Mouse (Mus musculus): ENCODE results near the gene Medag.

The Medag gene

DNA sequence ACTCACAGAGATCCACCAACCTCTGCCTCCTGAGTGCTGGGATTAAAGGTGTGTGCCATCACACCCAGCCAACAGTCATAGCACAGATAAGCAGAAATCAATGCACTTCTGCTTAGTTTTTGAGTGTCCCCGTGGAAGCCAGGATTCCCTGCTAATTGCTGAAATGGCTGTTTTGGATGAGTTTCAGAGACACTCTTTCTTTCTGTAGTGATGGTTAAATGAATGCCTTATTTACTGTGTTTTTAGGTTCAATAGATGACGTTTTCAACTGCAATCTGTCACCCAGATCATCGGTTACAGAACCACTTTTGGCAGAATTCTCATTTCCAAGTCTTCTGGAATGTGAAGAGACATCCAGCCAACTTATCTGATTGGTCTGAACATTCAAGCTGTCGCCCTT is 18.0 kb downstream of the Medag start:
- DNase-seq (ENCODE audit: low spot score) = no peak

DNA sequence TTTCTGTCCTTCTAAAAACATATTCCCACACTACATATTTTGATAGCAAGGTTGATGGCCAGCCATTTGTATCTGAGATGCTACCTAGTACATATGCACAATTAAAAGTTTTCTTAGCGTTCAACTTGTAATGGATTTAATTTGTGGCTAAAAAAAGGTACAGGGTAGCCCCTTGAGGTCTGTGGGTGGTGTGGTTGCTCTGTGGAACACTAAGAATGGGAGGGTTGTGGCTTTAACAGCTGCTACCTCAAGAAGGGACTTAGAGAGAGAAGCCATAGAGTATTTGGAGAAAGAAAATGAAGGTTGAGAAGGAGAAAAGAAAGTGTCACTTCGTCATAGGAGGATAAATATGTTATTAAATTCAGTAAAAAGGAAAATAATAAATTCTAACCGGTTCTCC is 19.4 kb downstream of the Medag start:
- DNase-seq (ENCODE audit: low spot score) = no peak

DNA sequence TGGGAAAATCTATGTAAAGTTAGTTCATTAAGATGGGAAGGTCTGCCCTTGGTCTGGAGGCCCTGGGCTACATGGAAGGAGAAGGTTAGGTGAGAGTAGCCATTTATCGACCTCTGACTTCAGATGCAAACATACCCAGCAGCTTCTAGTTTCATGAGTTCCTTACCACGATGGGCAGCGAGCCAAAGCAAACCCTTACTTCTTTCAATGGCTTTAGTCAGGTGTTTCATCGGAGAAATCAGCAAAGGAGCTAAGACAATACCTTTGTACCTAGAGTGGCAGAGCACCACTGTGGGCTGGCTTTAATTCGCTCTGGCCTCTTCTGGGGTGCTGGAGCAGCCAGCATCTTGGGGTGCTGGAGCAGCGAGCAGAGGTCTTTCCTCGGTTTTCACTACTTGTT is 22.1 kb downstream of the Medag start:
- peak; percentile 80 for DNase-seq (ENCODE audit: low spot score)

- DNase-seq (ENCODE audit: low spot score) = no peak
Observed at GRCm38 (mm10) chr5:149434141-149434690, 22.7 kb downstream of the Medag start.

- DNase-seq (ENCODE audit: low spot score) = no peak
Observed at GRCm38 (mm10) chr5:149436541-149436940, 25.0 kb downstream of the Medag start.

GRCm38 (mm10) chr5:149437150-149437549 is 25.6 kb downstream of the Medag start:
- DNase-seq (ENCODE audit: low spot score) = no peak

- peak; percentile 66 for DNase-seq (ENCODE audit: low spot score)
Observed at GRCm38 (mm10) chr5:149439531-149440179, 28.1 kb downstream of the Medag start, which contains the start of gene Tex26. Gene Tex26, plus strand, starts transcription at chr5:149439660.

GRCm38 (mm10) chr5:149440180-149440573 is 28.6 kb downstream of the Medag start:
- DNase-seq (ENCODE audit: low spot score) = no peak

GRCm38 (mm10) chr5:149441646-149442276 is 30.2 kb downstream of the Medag start:
- no peak for DNase-seq (ENCODE audit: low spot score)

DNA sequence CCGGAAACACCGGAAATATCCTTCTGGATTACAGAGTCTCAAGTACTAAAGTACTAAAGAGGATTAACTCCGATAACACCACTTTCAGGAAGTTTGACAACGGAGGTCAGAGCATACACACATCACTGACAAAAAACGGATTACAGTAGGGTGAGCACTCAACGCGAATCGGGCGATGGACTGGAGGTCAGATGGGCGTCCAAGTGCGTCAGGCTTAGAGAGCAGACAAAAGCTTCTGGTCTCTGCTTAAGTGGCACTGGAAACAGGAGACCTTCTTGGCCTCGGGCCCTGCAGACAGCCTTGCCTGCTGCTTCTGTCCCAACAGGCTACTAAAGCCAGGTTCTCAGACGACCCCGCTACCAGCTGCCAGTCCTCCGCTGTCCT is 30.7 kb downstream of the Medag start:
- DNase-seq (ENCODE audit: low spot score) = no peak

- DNase-seq (ENCODE audit: low spot score) = no peak
Observed at GRCm38 (mm10) chr5:149444451-149444850, 32.9 kb downstream of the Medag start.

DNA sequence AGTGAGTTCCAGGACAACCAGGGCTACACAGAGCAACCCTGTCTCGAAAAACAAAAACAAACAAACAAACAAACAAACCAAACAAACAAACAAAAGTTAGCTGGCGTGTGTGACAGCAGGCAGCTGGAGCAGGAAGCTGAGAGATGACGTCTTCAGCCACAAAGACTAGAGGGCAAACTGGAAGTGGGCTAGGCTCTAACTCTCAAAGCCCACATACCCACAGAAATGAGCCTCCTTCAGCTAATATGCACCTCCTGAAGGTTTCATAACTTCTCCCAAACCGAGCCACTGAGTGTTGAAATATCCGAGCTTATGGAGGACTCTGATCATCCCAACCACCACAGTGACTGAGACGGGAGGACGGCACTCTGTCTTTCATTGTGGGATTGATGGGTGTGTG is 34.9 kb downstream of the Medag start:
- no peak for DNase-seq (ENCODE audit: low spot score)

DNA sequence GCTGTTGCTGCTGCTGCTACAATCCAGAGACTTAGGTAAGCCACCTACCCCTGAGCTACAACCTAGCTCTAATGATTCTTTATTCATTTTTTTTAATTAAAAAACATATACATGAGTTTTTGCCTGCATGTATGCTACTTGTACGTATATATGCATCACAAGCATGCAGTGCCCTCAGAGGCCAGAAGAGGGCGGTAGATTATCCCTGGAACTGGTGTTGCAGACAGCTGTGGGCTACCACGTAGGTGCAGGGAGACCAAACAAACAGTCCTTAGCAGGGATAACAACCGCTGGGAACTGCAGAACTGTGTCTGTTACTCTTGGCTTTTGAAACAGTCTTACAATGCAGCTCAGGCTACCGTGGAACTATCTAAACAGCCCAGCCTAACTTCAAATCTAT is 36.2 kb downstream of the Medag start:
- no peak for DNase-seq (ENCODE audit: low spot score)

- no peak for DNase-seq (ENCODE audit: low spot score)
Observed at GRCm38 (mm10) chr5:149449406-149449805, 37.9 kb downstream of the Medag start.

DNA sequence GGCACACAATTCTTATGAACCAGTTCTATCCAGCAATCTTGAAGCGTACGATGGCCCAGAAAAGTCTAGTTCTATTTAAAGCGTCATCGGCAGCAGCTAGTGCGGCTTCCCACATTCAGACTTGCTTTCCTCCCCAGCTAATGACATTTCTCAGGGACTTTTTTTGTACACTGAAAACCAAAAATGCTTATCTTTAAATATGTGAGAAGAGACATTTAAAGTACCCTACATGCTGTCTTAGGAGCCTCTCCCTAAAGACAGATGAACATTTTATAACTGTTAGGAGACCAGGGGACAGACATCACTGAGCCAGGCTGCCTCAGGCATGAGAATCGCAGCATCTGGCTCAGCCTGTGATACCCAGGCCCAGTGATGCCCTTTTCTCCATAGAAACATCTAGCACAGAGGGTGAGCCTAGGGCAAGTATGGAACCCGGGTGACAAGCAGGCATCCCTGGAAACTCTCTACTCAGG is 39.7 kb downstream of the Medag start:
- DNase-seq (ENCODE audit: low spot score) = no peak

DNA sequence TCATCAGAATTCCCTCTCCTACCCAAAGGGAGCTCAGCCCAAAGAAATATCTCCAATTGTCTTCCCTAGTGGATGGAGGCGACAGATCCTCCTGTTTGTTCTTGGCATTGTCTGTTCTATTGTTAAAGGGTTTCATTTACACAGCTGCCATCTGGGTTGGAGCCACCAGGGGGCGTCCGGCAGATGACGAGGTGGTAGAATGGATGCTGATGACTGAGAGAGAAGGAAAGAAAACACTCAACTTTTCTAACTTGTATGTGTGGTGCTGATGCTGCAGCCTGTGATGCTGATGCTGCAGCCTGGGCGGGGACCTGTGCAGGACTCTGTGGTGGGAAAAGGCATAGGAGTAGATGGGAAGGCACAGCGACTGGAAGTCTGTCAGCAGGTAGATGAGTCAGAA is 42.7 kb downstream of the Medag start:
- DNase-seq (ENCODE audit: low spot score) = peak; percentile 70

- DNase-seq (ENCODE audit: low spot score) = peak; percentile 45
Observed at GRCm38 (mm10) chr5:149456544-149456943, 45.0 kb downstream of the Medag start.

DNA sequence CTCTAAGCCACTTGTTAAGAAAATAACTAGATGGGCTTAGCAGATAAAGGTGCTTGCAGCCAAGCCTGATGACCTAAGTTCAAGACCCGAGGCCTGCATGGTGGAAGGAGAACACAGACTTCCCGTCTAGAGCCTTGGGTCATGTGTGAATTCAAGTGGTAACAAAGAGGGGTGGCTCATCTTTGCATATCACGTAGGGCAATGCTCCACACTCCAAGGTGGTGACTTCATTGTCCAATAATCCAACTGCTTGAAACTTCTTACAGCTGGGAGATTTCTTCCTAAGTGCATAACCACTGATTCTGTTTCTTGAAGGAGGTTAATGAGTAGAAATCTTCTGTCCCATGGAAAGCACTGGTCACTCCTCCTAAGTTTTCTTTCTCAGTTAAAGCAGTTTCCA is 50.5 kb downstream of the Medag start:
- DNase-seq (ENCODE audit: low spot score) = no peak

GRCm38 (mm10) chr5:149465305-149465704 is 53.8 kb downstream of the Medag start:
- no peak for DNase-seq (ENCODE audit: low spot score)

DNA sequence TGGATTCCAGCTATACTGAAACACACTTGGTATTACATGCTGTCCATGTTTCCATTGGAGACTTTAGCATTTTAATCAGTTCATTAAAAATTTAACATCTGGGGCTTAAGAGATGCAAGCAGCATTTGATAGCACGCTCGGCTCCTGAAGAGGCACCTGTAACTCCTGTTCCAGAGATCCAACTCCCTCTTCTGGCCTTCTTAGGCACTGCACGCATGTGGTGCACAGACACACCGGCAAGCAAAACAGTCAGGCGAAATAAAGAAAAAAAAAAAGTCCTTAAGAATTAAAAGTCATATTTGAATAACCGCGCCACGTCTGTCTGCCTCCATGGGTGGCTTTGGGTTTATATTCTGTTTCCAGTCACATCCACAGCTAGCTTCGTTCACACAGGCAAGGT is 62.6 kb downstream of the Medag start:
- no peak for DNase-seq (ENCODE audit: low spot score)

- DNase-seq (ENCODE audit: low spot score) = no peak
Observed at GRCm38 (mm10) chr5:149474701-149475468, 63.3 kb downstream of the Medag start.
